Mouse (Mus musculus) WW6 (cell line): ENCODE results near the gene H2afx.
"Not testable (repeated sequence)": the region's sequence is repeated elsewhere in the genome, so short reads cannot be mapped to it uniquely, and the experiment has no call there.

Source experiments
- DNase-seq: peaks from one replicate; pipeline ENCODE4 v3.0.0-alpha.2; 2013; ENCODE audit warnings: low read depth, low spot score

H2afx gene

GRCm38 (mm10) chr9:44318076-44318825 lies 16.2 kb upstream of the H2afx start:
- no peak for DNase-seq

GRCm38 (mm10) chr9:44318826-44319095 lies 15.7 kb upstream of the H2afx start:
- DNase-seq: no peak

- no peak for DNase-seq
These were observed 15.2 kb upstream of the H2afx start for GRCm38 (mm10) chr9:44319105-44319886.

GRCm38 (mm10) chr9:44319887-44320798 lies 14.4 kb upstream of the H2afx start, which contains the start of gene C2cd2l:
TSS of gene C2cd2l (minus strand) at chr9:44320285.
- no peak for DNase-seq

GRCm38 (mm10) chr9:44320799-44321133 lies 13.7 kb upstream of the H2afx start:
- DNase-seq: no peak

GRCm38 (mm10) chr9:44323656-44324055 lies 10.8 kb upstream of the H2afx start:
- not testable (repeated sequence) for DNase-seq

- no peak for DNase-seq
These were observed 10.3 kb upstream of the H2afx start for GRCm38 (mm10) chr9:44324147-44324546.

GRCm38 (mm10) chr9:44325032-44325767 lies 9.3 kb upstream of the H2afx start:
- DNase-seq: not testable (repeated sequence)

- DNase-seq: no peak
These were observed 8.6 kb upstream of the H2afx start, which contains the start of gene Dpagt1 for GRCm38 (mm10) chr9:44325768-44326370. TSS of gene Dpagt1 (plus strand) at chr9:44326019.

- no peak for DNase-seq
These were observed 8.0 kb upstream of the H2afx start for GRCm38 (mm10) chr9:44326371-44327063.

- no peak for DNase-seq
These were observed 7.3 kb upstream of the H2afx start for GRCm38 (mm10) chr9:44327064-44327711.

- no peak for DNase-seq
These were observed 6.6 kb upstream of the H2afx start for GRCm38 (mm10) chr9:44327926-44328325.

- DNase-seq: no peak
These were observed 3.8 kb upstream of the H2afx start for GRCm38 (mm10) chr9:44330736-44331135.

- DNase-seq: no peak
These were observed 1.4 kb upstream of the H2afx start for GRCm38 (mm10) chr9:44332918-44333638.

GRCm38 (mm10) chr9:44335331-44336092 lies 1.0 kb downstream of the H2afx start:
- DNase-seq: no peak

GRCm38 (mm10) chr9:44336093-44336406 lies 1.6 kb downstream of the H2afx start:
- no peak for DNase-seq

- not testable (repeated sequence) for DNase-seq
These were observed 2.0 kb downstream of the H2afx start for GRCm38 (mm10) chr9:44336513-44336912.

GRCm38 (mm10) chr9:44336964-44337363 lies 2.5 kb downstream of the H2afx start:
- DNase-seq: no peak
